Mouse (Mus musculus) bone marrow, adult 2 months (tissue): ENCODE results near the gene 4430402I18Rik.
A peak's percentile ranks its signal among the peaks of the same experiment; 100 is the strongest.

Experiments
- CTCF ChIP-seq: fragments of 200-500 bp; IDR thresholded peaks from 2 replicates; pipeline ENCODE4 v1.5.1; 2011; ENCODE audit warnings: low read length, control low read depth; ENCODE audit not compliant: control insufficient read depth, insufficient read depth
- POLR2A ChIP-seq: fragments of 200-500 bp; IDR thresholded peaks from 2 replicates; pipeline ENCODE4 v1.6.1; 2011; ENCODE audit warnings: low read depth, mild to moderate bottlenecking, control low read depth, low read length, borderline replicate concordance; ENCODE audit not compliant: control insufficient read depth

GRCm38 (mm10) chr19:28883126-28883525 lies 84.5 kb downstream of the 4430402I18Rik start:
- TF ChIP-seq POLR2A (no peak), CTCF (peak; percentile 60; the same call in 1 of the 2 replicates)
